Mouse (Mus musculus) spleen, adult 2 months (tissue): ENCODE measurements around the gene Phgr1.

ENCODE experiments used
- CTCF ChIP-seq: fragments of 200-500 bp; IDR thresholded peaks from 2 replicates; pipeline ENCODE4 v1.5.1; 2011; ENCODE audit warnings: mild to moderate bottlenecking, inconsistent platforms; ENCODE audit not compliant: insufficient read depth, insufficient read length, insufficient replicate concordance; ENCODE audit errors: extremely low read depth
- POLR2A ChIP-seq: fragments of 200-500 bp; IDR thresholded peaks from 2 replicates; pipeline ENCODE4 v1.6.1; 2011; ENCODE audit warnings: low read depth, low read length, inconsistent platforms

GRCm38 (mm10) chr2:118805756-118806155 lies 33.2 kb downstream of the Phgr1 start:
- TF ChIP-seq POLR2A (no peak), CTCF (no peak)
